Mouse (Mus musculus): ENCODE results near the gene Htr1b.

Gene Htr1b

GRCm38 (mm10) chr9:81633437-81633973, at the start of gene Htr1b:
Gene Htr1b, minus strand, starts transcription at chr9:81633828.
- DNase-seq (ENCODE audit: low spot score): no peak

DNA sequence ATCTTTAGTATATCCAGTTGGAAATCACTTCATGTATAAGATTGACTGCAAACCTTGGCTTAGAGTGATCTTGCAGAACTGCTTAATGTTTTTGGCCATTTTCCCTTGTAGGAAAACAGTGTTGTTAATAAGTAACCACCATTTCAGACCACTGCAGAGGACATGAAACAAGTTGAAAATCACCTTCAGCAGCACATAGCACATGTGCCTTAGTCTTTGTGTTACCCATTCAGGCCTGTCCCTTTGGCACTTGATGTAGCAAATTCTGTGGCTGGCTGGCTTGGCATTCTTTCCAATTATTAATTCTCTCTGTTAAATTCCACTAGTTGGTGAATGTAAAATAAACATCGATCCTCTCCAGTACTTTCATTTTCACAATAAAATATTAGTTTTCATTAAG, 43.1 kb upstream of the Htr1b start:
- no peak for DNase-seq (ENCODE audit: low spot score)

DNA sequence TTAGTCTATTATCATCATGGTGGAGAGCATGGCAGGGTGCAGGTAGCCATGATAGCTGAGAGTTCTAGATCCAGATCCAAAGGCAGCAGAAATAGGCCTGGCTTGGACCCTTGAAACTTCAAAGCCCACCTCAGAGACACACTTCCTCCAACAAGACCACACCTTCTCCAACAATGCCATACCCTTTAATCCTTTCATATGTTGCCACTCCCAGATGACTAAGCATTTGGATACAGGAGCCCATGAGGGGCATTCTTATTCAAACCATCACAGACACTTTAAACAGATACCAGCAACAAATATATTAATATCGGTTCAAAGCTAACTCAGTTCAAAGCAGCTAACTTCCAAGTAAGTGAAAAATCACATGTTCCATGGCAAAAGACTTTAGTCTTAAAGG, 3.9 kb upstream of the Htr1b start:
- DNase-seq (ENCODE audit: low spot score): no peak

DNA sequence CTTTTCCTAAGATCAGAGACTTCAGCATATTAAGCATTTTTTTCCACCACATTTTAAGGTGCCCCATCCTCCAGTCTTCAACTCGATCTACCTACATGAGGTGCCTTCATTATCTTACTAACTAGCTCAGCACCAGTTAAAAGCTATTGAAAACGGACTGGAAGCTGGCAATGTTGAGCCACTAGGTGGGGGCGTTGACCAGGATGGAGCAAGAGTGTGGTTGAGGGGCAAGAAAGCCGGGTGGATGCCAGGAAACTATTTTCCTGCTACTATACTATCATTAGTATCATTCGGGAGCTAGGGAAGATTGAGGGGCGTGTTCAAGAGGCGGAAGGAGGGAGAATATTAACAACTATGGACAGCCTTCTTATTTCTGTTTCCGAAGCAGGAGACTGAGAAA, 1.5 kb upstream of the Htr1b start:
- DNase-seq (ENCODE audit: low spot score): no peak

GRCm38 (mm10) chr9:81634163-81634562, 535 bp upstream of the Htr1b start:
- DNase-seq (ENCODE audit: low spot score): no peak

DNA sequence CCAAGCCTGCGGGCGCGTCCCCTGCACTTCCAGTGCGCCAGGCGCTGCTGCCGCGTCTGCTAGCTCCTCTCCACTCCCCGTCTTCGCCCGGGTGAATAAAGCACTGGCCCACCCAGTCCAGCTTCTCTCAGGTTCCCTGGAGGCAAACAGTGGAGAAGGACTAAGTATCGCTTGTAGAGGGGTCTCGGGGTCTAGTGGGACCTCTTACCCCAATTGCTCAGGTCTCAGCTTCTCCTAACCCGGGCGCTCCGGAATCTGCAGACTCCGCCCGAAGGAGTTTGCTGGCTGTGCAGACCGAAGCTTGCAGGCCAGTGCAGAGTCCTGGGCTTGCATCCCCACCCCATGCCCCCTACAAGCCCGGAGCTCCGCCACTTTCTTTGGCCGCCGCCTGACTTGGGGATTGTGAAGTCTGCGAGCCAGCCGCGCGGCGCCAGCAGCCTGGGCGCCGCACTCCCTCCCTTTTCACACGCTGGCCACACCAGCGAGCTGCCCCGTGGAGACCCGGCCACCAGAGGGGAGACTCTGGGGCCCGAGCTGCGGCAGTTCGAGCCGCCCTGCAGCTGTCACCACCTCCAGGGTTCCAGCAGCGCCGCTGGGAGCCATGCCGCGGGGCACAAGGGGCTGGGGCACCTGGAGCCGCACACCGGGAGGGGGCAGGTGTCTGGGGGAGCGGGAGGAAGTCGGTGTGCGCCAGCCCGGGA, 742 bp downstream of the Htr1b start:
- no peak for DNase-seq (ENCODE audit: low spot score)

DNA sequence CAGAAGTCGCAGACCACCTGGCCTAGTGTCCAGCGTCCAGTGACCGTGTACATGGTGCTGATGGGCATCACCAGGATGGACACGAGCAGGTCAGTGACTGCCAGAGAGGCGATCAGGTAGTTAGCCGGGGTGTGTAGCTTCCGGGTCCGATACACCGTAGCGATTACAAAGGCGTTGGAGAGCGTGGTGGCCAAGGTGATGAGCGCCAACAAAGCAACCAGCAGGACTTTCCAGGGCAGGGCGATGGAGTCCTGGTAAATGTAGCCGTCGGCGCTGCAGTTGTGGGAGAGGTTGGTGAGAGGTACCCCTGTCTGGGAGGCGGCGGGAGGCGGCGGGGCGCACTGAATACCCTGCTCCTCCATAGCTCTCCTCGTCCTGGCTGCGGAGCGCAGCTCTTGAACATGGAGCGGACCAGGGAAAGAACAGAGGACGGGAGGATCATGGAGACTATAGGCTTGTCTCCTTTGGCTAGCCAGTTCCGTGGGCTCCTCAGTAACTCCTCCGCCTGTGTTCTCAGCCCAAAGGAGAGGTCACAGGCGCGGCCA, 1.4 kb downstream of the Htr1b start:
- no peak for DNase-seq (ENCODE audit: low spot score)

DNA sequence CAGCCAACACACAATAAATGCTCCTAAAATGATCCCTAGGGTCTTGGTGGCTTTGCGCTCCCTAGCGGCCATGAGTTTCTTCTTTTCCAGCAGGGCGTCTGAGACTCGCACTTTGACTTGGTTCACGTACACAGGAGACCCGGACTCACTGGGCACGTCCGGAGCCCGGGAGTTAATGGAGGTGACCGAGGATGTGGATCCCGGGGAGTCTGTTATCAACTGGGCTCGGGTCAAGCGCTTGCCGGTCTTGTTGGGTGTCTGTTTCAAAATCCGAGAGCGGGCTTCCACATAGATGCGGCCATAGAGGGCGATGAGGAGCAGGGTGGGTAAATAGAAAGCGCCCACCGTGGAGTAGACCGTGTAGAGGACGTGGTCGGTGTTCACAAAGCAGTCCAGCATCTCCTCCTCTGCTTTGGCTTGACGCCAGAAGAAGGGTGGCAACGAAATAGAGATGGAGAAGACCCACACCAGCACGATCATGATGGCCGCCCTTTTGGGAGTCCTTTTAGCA, 2.0 kb downstream of the Htr1b start:
- no peak for DNase-seq (ENCODE audit: low spot score)

DNA sequence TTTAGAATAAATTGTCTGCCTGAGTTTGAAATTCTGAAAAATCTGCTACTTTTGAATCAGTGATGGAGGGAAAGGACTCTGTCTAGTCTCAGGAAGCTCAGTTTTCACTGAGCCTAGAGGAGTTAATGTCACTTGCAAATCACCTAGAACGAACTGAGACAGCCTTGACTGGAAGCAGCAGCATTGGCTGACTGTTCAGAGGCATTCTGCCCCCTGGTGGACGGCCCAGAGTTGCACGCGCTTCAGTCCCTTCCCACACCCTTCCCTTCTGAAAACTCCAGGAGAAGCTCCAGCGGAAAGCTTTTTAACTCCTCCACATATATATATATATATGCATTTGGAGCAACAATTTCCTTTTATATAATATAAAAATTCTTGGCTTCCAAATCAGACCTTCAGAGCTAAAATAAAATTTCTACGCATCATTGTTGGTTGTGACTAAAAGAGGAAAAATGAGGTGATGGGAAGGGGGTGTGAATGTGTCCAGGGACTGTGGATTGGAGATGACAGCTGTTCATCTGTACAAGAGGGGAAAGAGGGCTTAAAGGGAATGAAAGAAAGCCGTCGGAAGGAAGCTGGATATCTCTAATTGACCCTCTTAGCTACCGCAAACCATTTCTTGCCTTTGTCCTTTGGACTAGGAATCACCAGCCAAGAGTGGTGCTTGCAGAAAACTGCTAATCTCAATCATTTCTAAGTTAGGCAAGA, 6.6 kb downstream of the Htr1b start:
- no peak for DNase-seq (ENCODE audit: low spot score)

- no peak for DNase-seq (ENCODE audit: low spot score)
Observed at GRCm38 (mm10) chr9:81625898-81626297, 7.7 kb downstream of the Htr1b start.

DNA sequence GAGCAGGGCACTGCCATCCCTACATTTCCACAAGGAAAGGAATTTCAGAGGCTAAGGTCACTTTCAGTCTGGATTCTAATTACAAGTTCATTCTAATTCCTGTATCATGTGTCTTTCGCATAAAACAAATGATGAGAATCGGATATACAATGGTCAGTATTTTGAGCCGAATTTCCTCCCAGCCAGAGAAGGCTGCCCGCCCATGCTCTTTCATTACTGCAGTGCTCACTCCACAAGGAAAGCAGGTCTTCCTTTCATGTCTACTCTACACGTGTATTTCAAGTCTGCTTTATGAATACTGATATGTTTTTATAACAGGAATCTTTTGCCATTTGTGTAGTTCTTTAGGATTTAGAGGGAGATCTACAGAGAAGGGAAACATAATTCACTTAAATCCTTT, 10.8 kb downstream of the Htr1b start:
- no peak for DNase-seq (ENCODE audit: low spot score)

GRCm38 (mm10) chr9:81611022-81611421, 22.6 kb downstream of the Htr1b start:
- no peak for DNase-seq (ENCODE audit: low spot score)
